10 mouse cellular contexts compared by ENCODE assay signal in the genomic region with DNA sequence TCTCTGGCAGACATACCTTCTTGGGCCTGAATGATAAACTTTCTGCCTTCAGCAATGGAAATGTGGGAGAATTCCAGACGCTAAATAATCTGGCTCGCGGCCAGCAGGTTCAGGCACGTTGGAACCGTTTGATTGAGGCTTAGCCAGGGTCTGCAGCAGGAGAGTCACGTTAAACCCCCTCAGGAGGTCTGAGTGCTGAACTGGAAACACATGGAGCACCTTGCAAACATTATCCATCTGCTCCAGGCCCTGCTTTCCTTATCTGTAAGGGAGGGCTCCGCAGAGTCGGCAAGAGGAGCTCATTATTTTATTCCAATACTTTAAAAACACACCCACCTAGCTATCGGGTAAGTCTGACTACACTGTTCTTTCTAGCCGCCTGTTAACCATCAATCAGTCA. TPM values are rescaled to one million over a fixed set of nuclear protein-coding genes. Genes with fewer than 3 reads are reported as not detected.
DNase-seq lines count a peak whose midpoint lies in the region; ATAC-seq lines count a peak whose summit lies in the region.
"Had no signal": no experiment of that assay in that cellular context is flagged by ENCODE, and none has a peak within 500 bp of the region (broad histone marks: within the 10 kb centered on the region; RNA-seq: fewer than 3 reads in every experiment).

No protein-coding gene starts in this region.

- no peaks in the 10 kb centered on the region for H3K9me3 ChIP-seq in heart, embryonic 15.5 days (replicated peaks)
- H3K9me3 ChIP-seq in embryonic facial prominence, embryonic 12.5 days: no peaks in the 10 kb centered on the region

- H3K36me3 ChIP-seq in heart, embryonic 15.5 days: no peaks in the 10 kb centered on the region
- H3K36me3 ChIP-seq in embryonic facial prominence, embryonic 12.5 days: no peaks in the 10 kb centered on the region

- ATAC-seq in heart, embryonic 15.5 days (replicated peaks; ENCODE audit: insufficient number of reproducible peaks, insufficient read depth, low FRiP score, low read depth): no peak
- ATAC-seq in embryonic facial prominence, embryonic 12.5 days (ENCODE audit: insufficient number of reproducible peaks, insufficient read depth, low FRiP score, low TSS enrichment): peak; percentile 90

- 7% methylated on average over 10 of the region's 10 CpGs for WGBS in heart, embryonic 15.5 days
- 2% methylated on average over 10 of the region's 10 CpGs for WGBS in embryonic facial prominence, embryonic 12.5 days

- DNase-seq in heart, adult 9 months (ENCODE audit: low spot score in 2 of 2): no peak
- peak; percentile 64 for DNase-seq in hindlimb bud, embryonic 11.5 days (ENCODE audit: extremely low spot score, low read depth, low spot score)
- DNase-seq in neural tube, embryonic 10.5 days (ENCODE audit: extremely low spot score, low spot score): peak; percentile 48
- DNase-seq in adrenal gland, adult 18-20 months (ENCODE audit: low spot score in 2 of 2): no peak
- DNase-seq in urinary bladder, postnatal 36 days (ENCODE audit: low spot score in 2 of 2): no peak
- no peak for DNase-seq in layer of hippocampus, postnatal 14 days (ENCODE audit: low spot score in 2 of 2)
- DNase-seq: adrenal gland, postnatal 14 days had no signal

- H3K27ac ChIP-seq in heart, embryonic 15.5 days: peak overlapping the region; percentile 58; the same call in 1 of the 2 replicates
- H3K27ac ChIP-seq in embryonic facial prominence, embryonic 12.5 days: peak overlapping the region; percentile 58; the same call in 1 of the 2 replicates
- H3K27ac ChIP-seq: liver, embryonic 14.5 days had no signal

- H3K27me3 ChIP-seq in heart, embryonic 15.5 days: no peaks in the 10 kb centered on the region
- H3K27me3 ChIP-seq in embryonic facial prominence, embryonic 12.5 days: no peaks in the 10 kb centered on the region

- peak overlapping the region; percentile 21; the same call in 1 of the 2 replicates for H3K4me2 ChIP-seq in heart, embryonic 15.5 days
- H3K4me2 ChIP-seq in embryonic facial prominence, embryonic 12.5 days (replicated peaks): no peak overlapping the region

- no peak overlapping the region for H3K4me3 ChIP-seq in heart, embryonic 15.5 days
- H3K4me3 ChIP-seq in embryonic facial prominence, embryonic 12.5 days: no peak overlapping the region

- H3K4me1 ChIP-seq in heart, embryonic 15.5 days (replicated peaks): peaks cover 33% of the 10 kb centered on the region
- peaks cover 35% of the 10 kb centered on the region for H3K4me1 ChIP-seq in embryonic facial prominence, embryonic 12.5 days

- H3K9ac ChIP-seq in heart, embryonic 15.5 days: no peak overlapping the region; the same call in 1 of the 2 replicates
- no peak overlapping the region for H3K9ac ChIP-seq in embryonic facial prominence, embryonic 12.5 days
- H3K9ac ChIP-seq: liver, embryonic 14.5 days had no signal

RNA-seq across cellular contexts. Expression of a gene that starts 52.3 kb away (rescaled TPM):
- polyA plus RNA-seq in heart, embryonic 15.5 days (2015; fragmentation: Nextera tagmentation; extraction: Ambion mirVana): 6.2 and 11.6 TPM in 2 replicates
- 39.8 and 42.3 TPM in 2 replicates for polyA plus RNA-seq in embryonic facial prominence, embryonic 12.5 days (2016; fragmentation: Nextera tagmentation; extraction: Ambion mirVana)
- 10 to 100 TPM; 12.7 to 13.9 TPM for total RNA-seq in adrenal gland, adult 18-20 months (2021)
- 10 to 100 TPM; 39.3 to 54.8 TPM for total RNA-seq in layer of hippocampus, postnatal 14 days (2021)

Comparison
In these comparisons a context has a peak if more than half of its experiments do, and no peak if none do; other contexts are left out.
1. DNase-seq: peak in hindlimb bud, embryonic 11.5 days (single experiment) and neural tube, embryonic 10.5 days (single experiment); none in heart, adult 9 months (0 of 2), adrenal gland, adult 18-20 months (0 of 2), urinary bladder, postnatal 36 days (0 of 2) and layer of hippocampus, postnatal 14 days (0 of 2).